Mouse (Mus musculus): ENCODE results near the gene Jmjd6. TPM values are rescaled to one million over a fixed set of nuclear protein-coding genes. Genes with fewer than 3 reads are reported as not detected.
"Not testable (repeated sequence)": the region's sequence is repeated elsewhere in the genome, so short reads cannot be mapped to it uniquely, and the experiment has no call there.

Gene Jmjd6
- total RNA-seq, 2 experiments from 2014 or later: 26.2 to 32.2 TPM

DNA sequence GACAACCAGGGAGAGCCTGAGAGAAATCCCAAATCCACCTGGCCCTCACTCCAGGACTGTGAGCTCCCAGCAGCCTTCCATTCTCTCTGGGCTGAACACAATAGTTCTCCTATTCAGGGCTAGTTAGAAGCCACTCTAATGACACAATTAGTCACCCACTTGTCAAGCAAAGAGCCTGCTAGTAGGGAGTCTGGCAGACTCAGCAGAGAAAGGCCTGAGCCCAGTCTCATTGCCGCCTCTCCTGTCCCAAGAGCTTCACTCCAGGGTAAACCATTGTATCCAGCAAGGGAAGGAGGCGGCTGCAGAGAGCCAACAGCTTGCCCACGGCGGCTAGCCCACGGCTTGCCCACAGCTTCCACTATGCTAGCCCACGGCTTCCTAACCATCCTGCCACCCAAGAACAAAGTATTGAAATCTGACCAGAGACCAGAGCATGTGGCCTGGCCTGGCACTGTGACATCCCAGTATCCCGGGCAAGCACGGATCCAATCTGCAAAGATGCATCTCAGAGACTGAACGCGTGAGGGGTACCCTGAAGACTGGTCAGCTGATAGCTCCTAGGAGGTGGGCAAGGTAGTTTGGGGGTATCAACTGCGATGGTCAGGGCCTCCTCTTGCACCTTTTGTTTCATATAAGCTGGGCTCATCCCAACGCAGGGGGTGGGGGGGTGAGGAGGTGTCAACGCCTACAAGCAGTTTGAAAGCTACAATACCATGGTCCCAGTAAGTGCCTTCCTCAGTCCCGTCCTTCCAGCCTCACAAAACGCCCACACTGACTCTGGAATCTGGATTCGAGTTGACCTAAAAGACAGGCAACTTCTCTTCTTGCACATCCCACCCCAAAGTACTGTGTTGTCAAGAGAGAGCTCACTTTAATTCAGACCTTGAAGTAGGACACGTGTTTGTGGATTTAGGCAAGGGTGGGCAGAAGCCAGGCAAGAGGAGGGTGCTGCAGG is 16.4 kb downstream of the Jmjd6 start:
- peak overlapping the region; percentile 74 for H3K27ac ChIP-seq
- H3K4me3 ChIP-seq: peak overlapping the region; percentile 65
- TF ChIP-seq CTCF (conservative IDR thresholded peaks at IDR 0.05): no peak
- no peak for DNase-seq (ENCODE audit: low spot score in 2 of 2)

DNA sequence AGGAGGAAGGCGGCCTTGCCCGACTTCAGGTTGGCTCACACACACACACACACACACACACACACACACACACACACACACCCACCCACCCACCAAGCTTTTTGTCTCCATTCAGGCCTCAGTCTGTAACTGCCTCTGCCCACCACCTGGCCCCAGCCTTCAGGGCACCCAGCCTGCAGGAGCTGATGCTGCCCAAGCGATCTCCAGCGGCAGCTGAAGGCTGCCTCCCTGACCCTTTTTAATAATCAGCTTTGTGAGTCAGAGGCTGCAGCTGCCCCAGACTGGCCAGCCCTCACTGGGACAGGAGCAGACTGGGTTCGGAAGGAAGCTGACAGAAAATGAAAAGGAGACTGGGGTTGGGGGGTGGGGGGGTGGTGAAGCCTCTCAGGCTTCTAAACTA is 18.0 kb downstream of the Jmjd6 start:
- no peak overlapping the region for H3K27ac ChIP-seq
- TF ChIP-seq CTCF (conservative IDR thresholded peaks at IDR 0.05): no peak
- no peak overlapping the region for H3K4me3 ChIP-seq
- no peak for DNase-seq (ENCODE audit: low spot score in 2 of 2)

DNA sequence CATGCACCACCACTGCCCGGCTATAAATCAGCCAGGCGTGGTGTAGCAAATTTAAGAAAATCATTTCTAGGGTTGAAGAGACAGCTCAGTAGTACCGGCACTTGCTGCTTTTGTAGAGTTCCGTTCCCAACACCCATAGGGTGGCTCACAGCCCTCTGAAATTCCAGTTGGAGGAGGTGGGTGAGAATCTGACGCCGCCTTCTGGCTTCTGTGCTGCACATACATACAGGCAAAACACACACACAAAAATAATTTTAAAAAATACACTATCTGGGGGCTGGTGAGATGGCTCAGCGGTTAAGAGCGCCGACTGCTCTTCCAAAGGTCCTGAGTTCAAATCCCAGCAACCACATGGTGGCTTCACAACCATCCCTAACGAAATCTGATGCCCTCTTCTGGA is 19.4 kb downstream of the Jmjd6 start:
- DNase-seq (ENCODE audit: low spot score in 2 of 2): peak; percentile 45 to 66
- H3K4me3 ChIP-seq, H3K27ac ChIP-seq: not testable (repeated sequence)

DNA sequence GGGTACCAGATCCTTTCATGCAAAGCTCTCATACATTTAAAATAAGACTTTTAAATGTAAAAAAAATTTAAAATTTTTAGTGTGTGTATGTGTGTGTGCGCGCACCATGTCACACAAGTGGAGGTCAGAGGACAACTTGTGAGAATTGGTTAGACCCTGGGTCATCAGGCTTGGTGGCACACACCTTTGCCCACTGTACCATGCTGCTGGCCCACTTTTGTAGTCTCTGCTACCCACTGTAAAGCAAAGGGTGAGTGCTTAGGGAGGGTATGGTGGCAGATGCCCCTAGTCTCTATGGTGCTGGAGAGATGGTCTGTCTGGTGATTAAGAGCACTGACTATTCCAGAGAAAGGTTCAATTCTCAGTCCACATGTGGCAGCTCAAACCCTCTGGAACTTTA is 20.0 kb downstream of the Jmjd6 start:
- TF ChIP-seq CTCF (conservative IDR thresholded peaks at IDR 0.05): no peak

DNA sequence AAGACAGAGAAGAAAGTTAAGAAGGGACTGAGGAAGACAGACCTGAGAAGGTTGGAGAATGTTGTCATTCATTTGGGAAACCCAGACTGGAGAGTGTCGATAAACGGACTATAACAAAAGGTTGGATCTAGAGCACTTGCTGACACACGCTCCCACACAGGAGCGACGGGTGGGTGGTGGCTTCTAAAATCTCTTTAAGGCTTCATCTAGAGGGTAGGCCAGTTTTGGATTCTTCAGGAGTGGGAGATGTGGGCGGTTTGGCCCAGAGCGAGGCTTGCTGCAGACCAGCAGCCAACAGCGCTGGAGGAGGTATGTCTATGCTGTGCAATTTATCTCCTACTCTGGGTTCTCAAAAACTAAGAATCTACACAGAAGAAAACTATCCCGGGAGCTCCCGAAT is 20.6 kb downstream of the Jmjd6 start:
- H3K4me3 ChIP-seq: no peak overlapping the region
- DNase-seq (ENCODE audit: low spot score in 2 of 2): no peak
- H3K27ac ChIP-seq: no peak overlapping the region
- TF ChIP-seq CTCF (conservative IDR thresholded peaks at IDR 0.05): no peak

More for the DNA sequence above, 20.0 kb downstream of the Jmjd6 start:
- DNase-seq (ENCODE audit: low spot score in 2 of 2): no peak
- Histone ChIP-seq H3K4me3 (no peak overlapping the region), H3K27ac (no peak overlapping the region)

DNA sequence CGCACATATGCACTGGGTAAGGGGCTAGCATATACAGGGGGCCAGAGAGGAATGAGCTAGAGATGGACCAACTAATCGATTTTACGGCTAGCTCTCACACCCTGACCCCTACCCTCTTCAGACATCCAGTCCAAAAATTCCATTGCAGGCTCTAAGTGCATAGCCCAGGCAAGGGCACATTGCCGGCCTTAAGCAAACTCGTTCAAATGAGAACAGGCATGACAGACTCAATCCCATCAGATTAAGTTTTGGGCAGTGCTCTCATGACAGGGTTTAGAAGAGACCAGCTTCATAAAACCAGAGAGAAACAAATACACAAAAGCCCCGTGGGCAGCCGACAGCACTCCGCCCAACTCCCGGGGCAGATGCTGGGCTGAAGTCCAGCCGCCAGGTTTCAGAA is 21.0 kb downstream of the Jmjd6 start:
- H3K27ac ChIP-seq: no peak overlapping the region
- no peak for DNase-seq (ENCODE audit: low spot score in 2 of 2)
- no peak for TF ChIP-seq CTCF (conservative IDR thresholded peaks at IDR 0.05)
- no peak overlapping the region for H3K4me3 ChIP-seq

DNA sequence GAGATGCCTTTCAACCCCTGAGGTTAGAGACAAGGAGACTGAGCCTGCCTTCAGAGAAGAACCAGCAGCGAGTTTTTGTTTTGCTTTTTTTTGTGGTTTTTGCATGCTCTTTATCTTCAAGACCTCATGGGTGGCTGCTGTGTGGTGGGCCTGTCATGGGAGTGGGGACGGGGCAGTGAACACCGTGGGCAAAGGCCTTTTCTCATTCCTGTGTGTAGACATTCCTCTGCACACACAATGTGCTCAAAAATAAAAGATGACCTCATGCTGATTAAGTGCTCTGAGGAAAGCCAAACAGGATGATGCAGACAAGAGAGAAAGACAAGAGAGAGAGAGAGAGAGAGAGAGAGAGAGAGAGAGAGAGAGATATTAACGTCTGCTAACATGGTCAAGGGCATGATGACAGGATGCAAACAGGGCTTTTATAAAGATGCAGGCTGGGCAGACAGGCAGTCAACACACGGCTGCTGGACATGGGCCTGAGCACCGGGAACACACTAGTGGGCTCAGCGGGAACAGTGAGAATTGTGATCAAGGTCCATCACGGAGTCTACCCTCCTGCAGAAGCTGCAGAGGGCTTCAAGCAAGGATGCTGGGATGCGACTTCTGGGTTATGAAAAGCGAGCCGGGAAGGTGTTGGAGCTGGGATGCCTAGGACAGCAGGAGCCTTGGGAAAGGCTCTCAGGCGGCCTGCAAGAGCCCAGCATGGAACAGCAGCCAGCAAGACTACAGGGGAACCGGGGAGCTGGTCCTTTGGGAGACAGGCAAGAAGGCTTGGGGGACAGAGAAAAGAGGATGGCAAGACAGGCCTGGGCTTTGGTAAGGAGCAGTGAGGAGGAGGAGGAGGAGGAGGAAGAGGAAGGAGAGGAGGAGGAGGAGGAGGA is 21.9 kb downstream of the Jmjd6 start:
- DNase-seq (ENCODE audit: low spot score in 2 of 2): no peak
- TF ChIP-seq CTCF (conservative IDR thresholded peaks at IDR 0.05): no peak
- Histone ChIP-seq H3K27ac (0 out of 2 replicates have a peak overlapping the region, but pooled peaks have one; percentile 32), H3K4me3 (no peak overlapping the region)

DNA sequence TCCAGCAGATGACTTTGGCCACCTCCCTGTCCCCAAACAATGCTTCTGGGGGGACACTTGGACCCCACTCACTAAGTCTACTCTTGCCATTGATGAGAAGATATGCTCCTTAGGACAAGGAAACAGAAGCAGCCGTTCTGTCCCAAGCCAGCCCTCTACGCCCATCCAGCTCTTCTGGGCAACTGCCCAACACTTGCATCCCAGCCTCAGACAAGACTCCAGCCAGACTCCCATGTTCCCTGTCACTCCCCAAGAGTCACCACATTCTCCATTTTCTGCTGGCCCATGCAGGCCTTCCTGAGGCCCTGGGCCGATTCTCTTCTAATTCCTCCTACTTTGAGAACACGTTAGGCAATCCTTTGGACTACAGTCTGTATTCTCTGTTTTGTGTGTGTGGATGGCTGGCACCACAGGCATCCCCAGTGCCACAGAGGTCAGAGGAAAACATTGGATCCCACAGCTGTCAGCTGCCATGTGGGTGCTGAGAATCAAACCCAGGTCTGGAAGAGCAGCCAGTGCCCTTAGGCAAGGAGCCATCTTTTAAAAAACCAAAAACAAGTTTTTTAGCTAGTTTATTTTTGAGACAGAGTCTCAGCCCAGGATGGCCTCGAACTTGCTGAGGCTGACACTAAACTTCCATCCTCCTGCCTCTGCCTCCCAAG is 23.2 kb downstream of the Jmjd6 start:
- TF ChIP-seq CTCF (conservative IDR thresholded peaks at IDR 0.05): no peak
- Histone ChIP-seq H3K27ac (no peak overlapping the region), H3K4me3 (no peak overlapping the region)
- no peak for DNase-seq (ENCODE audit: low spot score in 2 of 2)

DNA sequence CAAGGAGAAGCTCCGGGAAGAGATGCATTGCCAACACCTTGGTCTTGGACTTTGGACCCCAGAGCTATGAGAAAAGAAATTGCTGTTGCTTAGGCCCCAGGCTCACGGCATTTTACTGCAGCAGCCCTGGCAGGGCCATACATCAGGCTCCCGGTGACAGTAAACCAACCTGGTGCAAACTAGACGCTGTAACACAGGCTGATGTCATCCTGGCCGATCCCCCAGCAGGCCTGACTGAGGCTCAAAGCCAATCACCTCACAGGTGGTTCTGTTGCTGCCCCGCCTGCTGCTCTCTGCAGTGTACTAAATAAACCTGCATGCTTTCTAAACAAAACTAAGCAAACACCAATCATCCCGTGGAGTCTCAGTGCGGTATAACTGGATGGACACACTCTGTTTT is 24.5 kb downstream of the Jmjd6 start:
- no peak overlapping the region for H3K4me3 ChIP-seq
- TF ChIP-seq CTCF (conservative IDR thresholded peaks at IDR 0.05): no peak
- no peak for DNase-seq (ENCODE audit: low spot score in 2 of 2)
- H3K27ac ChIP-seq: no peak overlapping the region

DNA sequence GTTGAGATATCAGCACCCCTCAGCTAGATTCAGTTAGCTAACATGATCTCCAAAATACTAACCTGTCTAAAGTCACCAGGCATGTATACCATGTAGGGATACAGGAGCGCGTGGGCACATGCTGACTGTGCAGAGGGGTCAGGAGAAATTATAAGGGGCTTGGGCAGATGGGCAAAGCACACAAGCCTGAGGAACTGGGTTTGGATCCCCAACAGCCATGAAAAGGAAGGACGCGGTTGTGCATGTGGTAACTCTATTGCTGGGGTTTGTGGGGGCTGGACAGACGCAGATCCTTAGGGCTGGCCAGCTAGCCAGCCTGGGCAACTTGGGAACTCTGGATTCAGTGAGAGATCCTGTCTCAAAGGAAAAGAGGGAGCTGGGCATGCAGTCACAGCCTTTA is 25.7 kb downstream of the Jmjd6 start:
- no peak for DNase-seq (ENCODE audit: low spot score in 2 of 2)
- no peak for TF ChIP-seq CTCF (conservative IDR thresholded peaks at IDR 0.05)
- Histone ChIP-seq H3K4me3 (no peak overlapping the region), H3K27ac (no peak overlapping the region)

DNA sequence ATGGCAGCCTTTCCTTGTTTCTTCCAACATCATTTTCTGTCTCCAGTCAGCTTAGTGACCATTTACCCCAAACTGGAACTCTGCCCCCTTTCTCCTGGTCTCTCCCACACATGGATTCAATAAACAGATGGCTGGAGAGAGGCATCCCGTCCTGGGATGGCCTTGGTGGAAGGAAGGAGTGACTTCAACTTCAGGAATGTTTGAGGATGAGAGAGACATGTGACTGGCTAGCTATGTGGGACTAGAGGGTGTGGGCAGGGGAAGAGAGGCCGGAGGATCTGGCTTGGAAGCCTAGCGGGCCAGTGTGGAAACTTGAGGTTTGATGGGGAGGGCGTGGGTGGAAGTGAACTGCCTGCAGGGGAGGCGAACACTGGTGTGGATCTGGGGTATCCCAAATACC is 26.5 kb downstream of the Jmjd6 start:
- H3K4me3 ChIP-seq: no peak overlapping the region
- H3K27ac ChIP-seq: no peak overlapping the region
- no peak for TF ChIP-seq CTCF (conservative IDR thresholded peaks at IDR 0.05)
- no peak for DNase-seq (ENCODE audit: low spot score in 2 of 2)

DNA sequence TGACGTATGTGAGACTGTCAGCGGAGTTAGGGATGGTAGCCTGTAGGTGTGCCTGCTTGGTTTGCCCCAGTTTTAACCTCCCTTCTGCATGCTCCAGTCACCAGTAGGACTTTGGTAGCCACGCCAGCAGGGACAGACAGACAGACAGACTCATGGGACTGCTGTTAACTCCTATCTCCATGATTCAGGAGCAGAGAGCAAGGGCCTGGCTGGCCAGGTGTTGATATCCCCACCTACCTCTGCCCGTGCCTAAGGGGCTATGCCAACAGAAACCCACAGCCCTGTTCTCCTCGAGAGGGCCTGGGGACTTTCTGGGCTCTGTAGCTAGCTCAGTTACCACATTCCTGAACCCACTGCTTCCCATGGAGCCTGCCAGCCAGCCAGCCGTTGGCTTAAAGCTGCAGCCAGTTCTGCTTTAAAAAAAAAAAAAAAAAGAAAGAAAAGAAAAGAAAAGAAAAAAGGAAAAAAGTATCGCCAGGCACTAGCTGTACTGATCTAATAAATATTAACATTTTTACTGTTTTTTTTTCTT is 28.3 kb downstream of the Jmjd6 start:
- no peak for DNase-seq (ENCODE audit: low spot score in 2 of 2)
- no peak overlapping the region for H3K4me3 ChIP-seq
- peak overlapping the region; percentile 83 for H3K27ac ChIP-seq
- TF ChIP-seq CTCF (conservative IDR thresholded peaks at IDR 0.05): no peak
